Mouse (Mus musculus): ENCODE measurements around the gene Appbp2.

Gene Appbp2

GRCm38 (mm10) chr11:85152256-85152930 is 82.5 kb downstream of the Appbp2 start:
- WGBS = 81% methylated on average over 2 of the region's 2 CpGs

- under 1% methylated on average over 89 of the region's 94 CpGs for WGBS
Observed at GRCm38 (mm10) chr11:85139581-85140540, 95.1 kb downstream of the Appbp2 start, which contains the start of gene Usp32. Usp32 (minus strand) TSS chr11:85140161.

- under 1% methylated on average over 17 of the region's 17 CpGs for WGBS
Observed at GRCm38 (mm10) chr11:85138776-85139474, 96.0 kb downstream of the Appbp2 start.
